Mouse (Mus musculus): ENCODE measurements around the gene Tcaf3.

The Tcaf3 gene

GRCm38 (mm10) chr6:42542036-42543031, 55.2 kb downstream of the Tcaf3 start:
- DNase-seq (ENCODE audit: low spot score): no peak

GRCm38 (mm10) chr6:42540681-42541080, 56.8 kb downstream of the Tcaf3 start:
- DNase-seq (ENCODE audit: low spot score): no peak

DNA sequence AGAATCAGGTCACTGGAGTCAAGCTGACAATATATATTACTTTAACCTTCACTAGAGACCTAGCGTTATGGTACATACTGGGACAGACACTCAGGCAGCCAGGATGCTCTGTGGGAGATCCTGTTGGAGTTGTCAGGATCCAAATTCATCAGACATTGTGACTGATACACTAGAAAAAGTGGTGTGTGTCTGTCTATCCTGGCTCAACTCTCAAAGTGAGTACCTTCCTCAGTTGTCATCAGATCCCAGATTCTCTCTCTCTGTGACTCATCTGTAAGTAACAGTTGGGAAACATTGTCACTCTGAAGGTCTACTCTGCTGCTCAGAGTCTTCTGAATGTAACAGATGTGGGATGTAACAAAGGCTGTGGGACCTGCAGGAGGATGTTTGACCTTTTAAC, 57.8 kb downstream of the Tcaf3 start:
- DNase-seq (ENCODE audit: low spot score): no peak

Data from testis, postnatal 14 days (tissue).